Mouse (Mus musculus) lung, embryonic 16.5 days (tissue): ENCODE results near the gene Slc25a41. TPM values are rescaled to one million over a fixed set of nuclear protein-coding genes. Genes with fewer than 3 reads are reported as not detected.
A peak's percentile ranks its signal among the peaks of the same experiment; 100 is the strongest.
"Not testable (repeated sequence)": the region's sequence is repeated elsewhere in the genome, so short reads cannot be mapped to it uniquely, and the experiment has no call there.

Experiments
- ATAC-seq: fragments of 200-750 bp; cut with Nextera tagmentation; 2 replicates; pipeline ENCODE4 v1.8.0; 2017; ENCODE audit warnings: low read depth, mild to moderate bottlenecking, moderate library complexity
- H3K27ac ChIP-seq: fragments of 300-500 bp; sonication (generic); 2 replicates; pipeline ENCODE4 v1.5.1; 2014; ENCODE audit warnings: mild to moderate bottlenecking, control low read depth, low read length
- H3K27me3 ChIP-seq: fragments of 300-500 bp; sonication (generic); 2 replicates; pipeline ENCODE4 v1.6.1; 2014; ENCODE audit warnings: low read depth, low read length, mixed read lengths; ENCODE audit not compliant: control insufficient read depth, insufficient read depth
- H3K36me3 ChIP-seq: fragments of 300-500 bp; sonication (generic); 2 replicates; pipeline ENCODE4 v1.6.1; 2014; ENCODE audit warnings: low read length; ENCODE audit not compliant: control insufficient read depth, insufficient read depth
- H3K4me1 ChIP-seq: fragments of 300-500 bp; sonication (generic); replicated peaks from 2 replicates; pipeline ENCODE4 v1.6.1; 2014; ENCODE audit warnings: low read length, mixed read lengths; ENCODE audit not compliant: control insufficient read depth, insufficient read depth
- H3K4me2 ChIP-seq: fragments of 300-500 bp; sonication (generic); 2 replicates; pipeline ENCODE4 v1.6.1; 2014; ENCODE audit warnings: low read depth, low read length, control low read depth
- H3K4me3 ChIP-seq: fragments of 300-500 bp; sonication (generic); 2 replicates; pipeline ENCODE4 v1.5.1; 2014; ENCODE audit warnings: mild to moderate bottlenecking, low read length, control low read depth
- H3K9ac ChIP-seq: fragments of 300-500 bp; sonication (generic); 2 replicates; pipeline ENCODE4 v1.6.1; 2014; ENCODE audit warnings: low read length, control low read depth
- H3K9me3 ChIP-seq: fragments of 300-500 bp; sonication (generic); 2 replicates; pipeline ENCODE4 v1.6.1; 2016; ENCODE audit warnings: low read length; ENCODE audit not compliant: control insufficient read depth
- WGBS: fragments of 180-500 bp; shearing (Covaris S2); extraction: QIAGEN DNeasy Blood & Tissue Kit; methylation state at CpG from one replicate; pipeline ENCODE4 v1.1.7; 2014; 5-methylcytosine and 5-hydroxymethylcytosine counted together
- polyA plus RNA-seq: library from polyadenylated mRNA; unstranded; fragments of >200 nt; fragmentation: Nextera tagmentation; extraction: Ambion mirVana; gene quantifications from 2 replicates; pipeline ENCODE4 v1.2.1, GENCODE M21; 2015

Slc25a41 gene
- polyA plus RNA-seq, 1 experiment from 2014 or later, result not detected

DNA sequence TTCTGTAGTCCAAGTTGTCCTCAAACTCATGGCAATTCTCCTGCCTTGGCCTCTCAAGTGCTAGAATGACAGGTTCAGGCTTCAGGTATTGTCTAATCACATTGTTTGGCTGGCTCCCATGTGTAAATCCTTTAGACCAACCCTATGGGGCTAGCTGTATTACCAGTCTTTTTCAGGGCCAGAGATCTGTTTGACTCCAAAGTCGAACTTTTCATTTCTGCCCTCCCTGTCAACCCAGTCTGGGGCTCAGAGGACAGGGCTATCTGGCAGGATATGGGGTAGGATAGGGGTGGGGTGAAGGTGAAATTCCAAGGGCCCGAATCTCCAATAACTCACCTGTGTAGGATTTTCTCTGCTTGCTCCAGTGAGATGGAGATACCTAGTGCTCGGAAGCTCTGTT, 14.8 kb upstream of the Slc25a41 start:
- Histone ChIP-seq H3K36me3 (no peaks in the 10 kb centered on the region), H3K9me3 (no peaks in the 10 kb centered on the region), H3K27me3 (peaks cover 4% of the 10 kb centered on the region), H3K27ac (no peak overlapping the region), H3K4me2 (no peak overlapping the region), H3K9ac (no peak overlapping the region), H3K4me3 (no peak overlapping the region), H3K4me1 (peaks cover 7% of the 10 kb centered on the region)
- no peak for ATAC-seq
- 76% methylated on average over 3 of the region's 3 CpGs for WGBS

DNA sequence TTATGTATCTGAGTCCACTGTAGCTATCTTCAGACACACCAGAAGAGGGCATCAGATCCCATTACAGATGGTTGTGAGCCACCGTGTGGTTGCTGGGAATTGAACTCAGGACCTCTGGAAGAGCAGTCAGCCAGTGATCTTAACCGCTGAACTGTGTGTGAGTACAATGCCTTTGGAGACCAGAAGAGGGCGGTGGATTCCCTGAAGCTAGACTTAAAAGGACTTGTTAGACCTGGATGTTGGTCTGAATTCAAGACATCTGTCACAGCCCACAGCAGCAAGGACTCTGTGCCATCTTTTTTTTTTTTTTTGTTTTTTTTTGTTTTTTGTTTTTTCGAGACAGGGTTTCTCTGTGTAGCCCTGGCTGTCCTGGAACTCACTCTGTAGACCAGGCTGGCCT, 10.2 kb upstream of the Slc25a41 start:
- not testable (repeated sequence) for ATAC-seq, H3K4me3 ChIP-seq, H3K27ac ChIP-seq, H3K4me2 ChIP-seq, H3K9me3 ChIP-seq, H3K9ac ChIP-seq, H3K4me1 ChIP-seq, H3K36me3 ChIP-seq, H3K27me3 ChIP-seq
- 82% methylated on average over 4 of the region's 4 CpGs for WGBS

DNA sequence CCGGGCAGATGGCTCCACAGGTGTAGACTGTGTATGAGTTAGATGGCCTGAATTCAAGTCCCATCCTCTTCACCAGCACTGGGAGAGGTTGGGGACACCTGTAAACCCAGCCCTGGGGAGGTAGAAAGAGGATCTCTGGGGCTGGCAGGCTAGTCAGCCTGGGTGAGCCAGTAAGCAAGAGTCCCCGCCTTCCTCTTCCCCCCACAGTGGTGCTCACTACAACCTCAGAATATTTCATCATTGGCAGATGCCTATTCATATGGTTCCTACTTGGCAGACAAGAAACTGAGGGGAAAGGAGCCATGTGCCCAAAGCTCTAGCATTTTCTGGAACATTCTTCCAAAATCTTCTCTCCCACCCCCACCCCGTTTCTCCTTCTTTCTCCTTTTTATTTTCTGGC, 7.4 kb upstream of the Slc25a41 start:
- H3K4me3 ChIP-seq, result no peak overlapping the region
- no peak overlapping the region for H3K9ac ChIP-seq
- no peak overlapping the region for H3K4me2 ChIP-seq
- WGBS, result 82% methylated on average over 3 of the region's 3 CpGs
- no peak for ATAC-seq
- no peaks in the 10 kb centered on the region for H3K9me3 ChIP-seq
- H3K4me1 ChIP-seq, result no peaks in the 10 kb centered on the region
- no peaks in the 10 kb centered on the region for H3K27me3 ChIP-seq
- H3K36me3 ChIP-seq, result no peaks in the 10 kb centered on the region
- no peak overlapping the region for H3K27ac ChIP-seq

DNA sequence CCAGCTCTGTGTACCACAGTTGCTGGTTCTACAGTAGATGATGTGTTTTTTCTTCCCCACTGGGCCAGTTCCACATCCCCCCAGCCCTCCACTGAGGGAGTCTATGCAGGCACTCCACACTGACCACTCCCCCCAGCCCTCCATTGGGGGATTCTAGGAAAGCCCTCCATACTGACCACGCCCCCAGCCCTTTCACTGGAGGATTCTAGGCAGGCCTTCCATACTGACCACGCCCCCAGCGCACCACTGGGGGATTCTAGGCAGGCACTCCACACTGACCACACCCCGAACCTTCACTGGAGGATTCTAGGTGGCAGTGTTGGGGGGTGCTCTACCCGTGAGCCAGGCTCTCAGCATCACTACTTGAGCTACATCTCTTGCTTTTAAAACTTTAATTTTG, 6.0 kb upstream of the Slc25a41 start:
- Histone ChIP-seq H3K27ac (no peak overlapping the region), H3K9me3 (no peaks in the 10 kb centered on the region), H3K36me3 (no peaks in the 10 kb centered on the region), H3K9ac (no peak overlapping the region), H3K4me1 (no peaks in the 10 kb centered on the region), H3K27me3 (no peaks in the 10 kb centered on the region), H3K4me2 (no peak overlapping the region), H3K4me3 (no peak overlapping the region)
- WGBS, result 28% methylated on average over 5 of the region's 5 CpGs
- peak; percentile 53; the same call in 1 of the 2 replicates for ATAC-seq

DNA sequence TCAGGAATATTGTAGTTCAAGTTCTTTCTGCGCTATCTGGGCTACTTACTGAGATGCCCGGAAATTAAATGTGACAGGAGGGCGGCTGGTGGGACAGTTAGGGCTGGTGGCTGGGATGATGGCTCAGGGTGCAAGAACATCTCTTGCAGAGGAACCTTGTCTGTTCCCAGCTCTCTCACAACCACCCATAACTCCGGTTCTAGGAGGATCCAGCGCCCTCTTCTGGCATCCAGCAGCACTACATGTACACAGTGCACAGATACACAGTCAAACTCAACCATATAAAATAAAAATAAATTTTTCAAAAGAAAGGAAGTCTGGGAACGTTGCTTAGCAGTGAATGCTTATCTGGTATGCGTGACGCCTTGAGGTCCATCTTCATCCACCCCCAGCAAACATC, 2.5 kb downstream of the Slc25a41 start:
- peaks cover 2% of the 10 kb centered on the region; the same call in 1 of the 2 replicates for H3K27me3 ChIP-seq
- no peaks in the 10 kb centered on the region for H3K4me1 ChIP-seq
- H3K9me3 ChIP-seq, result no peaks in the 10 kb centered on the region
- H3K9ac ChIP-seq, result no peak overlapping the region
- no peaks in the 10 kb centered on the region for H3K36me3 ChIP-seq
- ATAC-seq, result no peak
- WGBS, result 33% methylated on average over 8 of the region's 8 CpGs
- no peak overlapping the region for H3K27ac ChIP-seq
- H3K4me2 ChIP-seq, result no peak overlapping the region
- H3K4me3 ChIP-seq, result no peak overlapping the region

DNA sequence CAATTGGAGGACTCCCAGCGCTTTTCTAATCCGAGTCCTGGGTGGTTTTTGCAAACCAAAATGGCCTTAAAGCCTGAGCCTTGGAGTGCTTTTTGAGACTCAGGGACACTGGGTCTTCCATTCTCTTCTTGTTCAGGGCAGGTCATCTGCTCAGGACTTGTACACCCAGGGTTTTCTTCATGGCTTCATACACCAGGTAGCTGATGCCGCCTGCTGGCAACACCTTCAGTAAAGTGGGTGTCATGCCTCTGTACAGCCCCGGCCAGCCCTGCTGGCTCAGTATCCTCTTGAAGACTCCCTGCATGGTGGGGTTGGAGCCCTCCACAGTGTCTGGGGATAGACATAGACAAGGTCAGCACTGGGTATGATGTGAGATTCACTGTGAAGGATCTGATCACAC, 8.6 kb downstream of the Slc25a41 start:
- Histone ChIP-seq H3K27ac (no peak overlapping the region), H3K9me3 (no peaks in the 10 kb centered on the region), H3K9ac (no peak overlapping the region), H3K4me3 (no peak overlapping the region), H3K27me3 (peaks cover under 1% of the 10 kb centered on the region; the same call in 1 of the 2 replicates), H3K4me2 (no peak overlapping the region), H3K36me3 (peaks cover 4% of the 10 kb centered on the region), H3K4me1 (peaks cover 14% of the 10 kb centered on the region)
- 89% methylated on average over 4 of the region's 4 CpGs for WGBS
- no peak for ATAC-seq

DNA sequence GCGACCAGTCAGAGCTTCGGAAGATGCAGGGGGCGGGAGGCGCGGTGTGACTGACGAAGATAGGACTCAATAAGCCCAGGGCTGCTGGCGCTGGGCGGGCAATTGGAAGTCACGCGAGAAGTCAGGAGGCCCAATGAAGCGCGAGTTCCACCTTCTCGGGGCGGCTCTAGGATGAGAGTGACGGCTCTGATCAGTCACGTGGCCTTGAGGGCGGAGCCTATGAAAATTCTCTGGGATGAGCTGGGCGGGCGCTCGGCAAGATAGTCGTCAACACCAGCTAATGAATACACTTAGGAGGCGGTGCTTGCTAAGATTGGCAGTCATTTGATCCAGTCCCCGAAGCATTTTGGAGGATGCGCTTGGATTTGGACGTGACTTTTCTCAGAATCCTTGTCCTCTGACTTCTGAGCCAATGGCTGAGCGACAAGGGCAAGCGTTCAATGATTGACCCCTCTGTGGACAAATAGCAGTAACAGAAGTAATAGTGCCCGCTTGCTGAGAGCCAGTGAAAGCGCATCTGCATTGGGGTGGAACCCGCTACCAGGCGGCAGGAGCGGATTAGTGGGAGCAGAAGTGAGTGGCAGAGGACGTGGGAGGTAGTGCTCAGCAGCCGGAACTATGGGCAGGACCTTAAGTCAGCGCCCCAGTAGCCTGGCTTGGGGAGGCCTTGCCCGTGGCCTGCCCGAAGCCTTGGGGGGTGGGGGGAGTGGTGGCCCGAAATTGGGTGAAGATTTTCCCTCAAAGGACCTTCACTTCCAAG, 9.6 kb downstream of the Slc25a41 start:
- peaks cover 14% of the 10 kb centered on the region for H3K4me1 ChIP-seq
- ATAC-seq, result peak; percentile 96
- under 1% methylated on average over 38 of the region's 38 CpGs for WGBS
- H3K4me3 ChIP-seq, result peak overlapping the region; percentile 48
- peak overlapping the region; percentile 66 for H3K9ac ChIP-seq
- H3K27ac ChIP-seq, result peak overlapping the region; percentile 89
- H3K4me2 ChIP-seq, result peak overlapping the region; percentile 60
- no peaks in the 10 kb centered on the region for H3K9me3 ChIP-seq
- no peaks in the 10 kb centered on the region for H3K27me3 ChIP-seq
- peaks cover 7% of the 10 kb centered on the region for H3K36me3 ChIP-seq

DNA sequence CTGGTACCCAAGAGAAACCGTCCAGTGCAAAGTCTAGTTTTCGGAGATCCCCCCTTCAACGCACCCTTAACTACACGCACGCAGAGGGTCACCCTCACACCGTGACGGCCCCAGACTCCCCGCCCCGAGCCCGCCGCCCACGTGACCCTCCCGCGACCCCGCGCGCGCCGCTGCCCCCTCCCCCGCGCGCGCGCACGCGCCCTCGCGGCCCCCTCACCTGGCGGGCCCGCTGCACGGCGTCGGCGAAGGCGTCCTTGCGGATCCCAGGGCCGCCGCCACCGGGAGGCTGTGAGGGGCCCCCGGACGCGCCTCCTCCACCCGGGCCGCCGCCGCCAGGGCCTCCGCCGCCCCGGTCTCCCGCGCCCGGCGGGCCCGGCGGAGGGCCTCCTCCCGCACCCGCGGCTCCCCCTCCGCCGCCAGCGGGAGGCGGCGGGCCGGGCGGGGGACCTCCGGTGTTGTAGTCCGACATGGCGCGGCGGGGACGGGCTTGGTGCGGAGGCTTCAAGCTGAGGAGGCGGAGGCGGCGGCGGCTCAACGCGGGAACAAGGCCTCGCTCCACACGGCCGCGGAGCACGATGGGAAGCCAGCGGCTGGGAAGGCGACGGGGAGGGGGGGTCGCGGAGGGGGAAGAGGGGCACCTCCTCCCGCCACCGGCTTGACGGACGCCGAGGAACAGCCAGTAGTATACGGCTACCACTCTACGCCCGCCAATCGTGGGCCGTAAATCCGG, 10.4 kb downstream of the Slc25a41 start, which contains the start of gene Khsrp:
Gene Khsrp, minus strand, starts transcription at position 592 of the 730 bp plus-strand sequence.
- Histone ChIP-seq H3K27ac (peak within 1 kb of the TSS; percentile 93), H3K4me2 (peak within 1 kb of the TSS; percentile 92), H3K9me3 (no peaks in the 10 kb centered on the region), H3K4me3 (peak within 1 kb of the TSS; percentile 89), H3K4me1 (peaks cover 14% of the 10 kb centered on the region), H3K36me3 (peaks cover 11% of the 10 kb centered on the region), H3K9ac (peak within 1 kb of the TSS; percentile 99), H3K27me3 (no peaks in the 10 kb centered on the region)
- no peak for ATAC-seq
- WGBS, result 0% methylated on average over 45 of the region's 99 CpGs

DNA sequence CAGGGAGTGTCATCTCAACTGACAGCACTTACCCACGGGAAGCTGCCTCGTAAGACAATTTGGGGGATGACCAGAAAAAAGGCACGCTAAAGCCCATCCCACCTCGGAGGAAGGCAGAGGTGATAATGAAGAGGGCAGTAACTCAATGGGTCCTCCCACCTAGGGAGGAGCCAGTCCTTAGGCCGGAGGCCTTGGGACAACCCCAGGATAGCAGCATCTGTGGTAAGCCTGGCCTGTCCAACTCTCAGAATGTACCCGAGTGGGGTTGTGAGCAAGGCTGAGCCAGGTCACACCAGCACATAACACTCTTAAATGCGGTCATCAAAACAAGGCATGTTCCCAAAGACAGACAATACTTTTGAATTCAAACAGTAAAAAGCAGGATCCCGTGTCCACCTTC, 11.8 kb downstream of the Slc25a41 start:
- H3K4me1 ChIP-seq, result peaks cover 14% of the 10 kb centered on the region
- 24% methylated on average over 8 of the region's 8 CpGs for WGBS
- no peak overlapping the region for H3K27ac ChIP-seq
- H3K9ac ChIP-seq, result peak overlapping the region; percentile 99
- no peak for ATAC-seq
- peak overlapping the region; percentile 89 for H3K4me3 ChIP-seq
- peak overlapping the region; percentile 92 for H3K4me2 ChIP-seq
- H3K27me3 ChIP-seq, result no peaks in the 10 kb centered on the region
- H3K36me3 ChIP-seq, result peaks cover 24% of the 10 kb centered on the region
- H3K9me3 ChIP-seq, result no peaks in the 10 kb centered on the region
